Mouse (Mus musculus) thymus, postnatal 14 days (tissue): Measurements from ENCODE around the gene Krt79.
A peak's percentile ranks its signal among the peaks of the same experiment; 100 is the strongest.

Experiments used
- DNase-seq: peaks from one replicate; pipeline ENCODE4 v3.0.0; 2021

Gene Krt79

DNA sequence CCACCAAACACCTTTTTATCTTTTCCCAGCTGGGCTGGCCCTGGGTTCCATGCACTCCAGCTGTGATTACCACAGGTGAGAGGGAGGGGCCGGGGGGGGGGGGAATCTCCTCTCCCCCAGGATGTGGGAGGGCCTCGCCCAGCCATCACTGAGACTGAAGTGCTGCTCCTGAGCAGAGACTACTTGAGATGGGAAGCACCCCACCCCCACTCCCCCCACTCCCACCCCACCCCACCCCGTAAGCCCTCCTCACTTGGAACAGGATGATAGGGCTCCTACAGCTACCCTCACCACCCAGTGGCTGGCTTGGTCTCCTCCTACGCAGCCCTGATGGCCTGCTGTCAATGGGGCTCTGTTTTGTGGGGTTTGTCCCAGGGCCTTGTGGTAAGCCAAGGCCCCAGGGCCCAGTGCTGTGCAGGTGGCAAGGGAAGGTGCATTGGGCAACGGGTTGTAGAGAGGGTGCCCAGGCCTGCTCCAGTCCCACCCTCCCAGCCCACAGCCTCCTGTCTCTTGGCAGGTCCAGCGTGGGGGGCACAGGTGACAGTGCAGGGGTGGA is at the start of gene Krt79:
TSS of gene Krt79 (minus strand) at position 51 of the 556 bp plus-strand sequence.
- no peak for DNase-seq

DNA sequence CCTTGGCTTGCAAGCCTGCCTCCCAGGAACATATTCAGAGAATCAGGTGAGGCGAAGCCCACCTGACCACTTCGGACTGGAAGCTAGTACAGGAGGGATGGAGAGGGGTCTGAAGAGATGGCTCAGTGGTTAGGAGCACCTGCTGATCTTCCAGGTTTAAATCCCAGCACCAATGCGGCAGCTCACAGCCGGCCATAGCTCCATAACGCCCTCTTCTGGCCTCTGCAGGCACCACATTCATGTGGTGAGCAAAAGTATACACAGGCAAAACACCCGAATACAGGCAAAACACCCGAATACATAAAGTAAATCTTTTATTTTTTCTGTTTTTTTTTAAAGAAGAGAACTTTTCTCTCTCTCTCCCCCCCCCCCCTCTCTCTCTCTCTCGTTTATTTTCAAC is 48.6 kb upstream of the Krt79 start:
- DNase-seq, result no peak

DNA sequence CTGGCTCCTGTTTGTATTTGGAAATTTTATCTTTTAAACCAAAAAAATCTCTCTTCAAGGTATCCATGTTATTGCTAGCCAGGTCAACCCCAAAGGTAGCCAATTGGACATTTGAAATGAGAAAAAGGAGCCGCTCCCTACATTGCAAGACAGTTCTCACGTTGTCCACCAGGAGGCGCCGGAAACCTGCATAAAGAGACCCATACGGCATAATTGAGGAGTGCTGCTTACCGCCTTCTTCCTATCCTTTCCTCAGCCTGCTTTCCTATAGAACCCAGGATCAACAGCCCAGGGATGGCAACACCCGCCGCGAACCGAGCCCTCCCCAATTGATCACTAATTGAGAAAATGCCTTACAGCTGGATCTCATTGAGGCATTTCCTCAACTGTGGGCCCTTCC is 48.0 kb upstream of the Krt79 start:
- peak; percentile 78 for DNase-seq

DNA sequence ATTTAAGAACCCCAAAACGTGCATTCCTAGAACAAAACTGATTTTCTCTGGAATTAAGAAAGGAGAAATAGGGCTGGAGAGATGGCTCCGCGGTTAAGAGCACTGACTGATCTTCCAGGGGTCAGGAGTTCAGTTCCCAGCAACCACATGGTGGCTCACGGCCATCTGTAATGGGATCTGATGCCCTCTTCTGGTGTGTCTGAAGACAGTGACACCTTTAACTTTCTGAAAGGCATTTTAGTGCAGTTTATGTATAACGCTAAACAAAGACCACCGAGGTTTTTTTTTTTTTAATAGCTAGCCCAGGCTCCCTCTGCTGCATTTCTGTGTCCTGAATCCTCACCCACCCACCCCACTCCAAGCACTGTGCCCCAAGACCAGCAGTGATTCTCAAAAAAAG is 44.6 kb upstream of the Krt79 start:
- no peak for DNase-seq

DNA sequence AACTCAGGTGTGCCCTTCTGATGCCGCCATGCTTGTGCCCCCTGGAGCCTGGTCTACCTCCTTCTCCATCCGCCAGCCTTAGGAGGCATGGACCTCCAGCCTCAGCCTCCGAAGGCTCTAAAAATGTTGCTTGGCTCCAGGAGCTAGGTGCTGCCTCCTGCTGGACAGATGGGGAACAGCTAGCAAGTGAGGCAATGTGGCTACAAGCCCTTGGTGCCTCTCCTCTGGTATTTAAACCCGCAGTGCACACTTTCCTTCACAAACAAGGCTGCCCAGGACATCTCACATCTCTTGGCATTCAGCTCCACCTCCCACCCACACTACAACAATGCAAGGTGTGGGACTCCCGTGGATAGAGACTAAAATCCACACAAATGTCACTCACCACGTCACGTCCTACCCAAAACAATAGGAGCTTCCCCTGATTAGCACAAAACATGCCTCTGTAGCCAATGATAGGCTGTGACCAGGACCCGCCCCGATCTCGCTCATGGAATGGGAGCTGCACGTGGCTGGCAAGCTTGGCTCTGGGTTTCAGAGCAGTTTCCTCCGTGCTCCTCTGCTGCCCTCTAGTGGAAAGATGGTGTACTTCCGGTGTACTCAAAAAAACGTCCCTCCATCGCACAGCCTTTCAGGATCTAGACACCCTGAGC is 44.0 kb upstream of the Krt79 start:
- DNase-seq, result peak; percentile 82

DNA sequence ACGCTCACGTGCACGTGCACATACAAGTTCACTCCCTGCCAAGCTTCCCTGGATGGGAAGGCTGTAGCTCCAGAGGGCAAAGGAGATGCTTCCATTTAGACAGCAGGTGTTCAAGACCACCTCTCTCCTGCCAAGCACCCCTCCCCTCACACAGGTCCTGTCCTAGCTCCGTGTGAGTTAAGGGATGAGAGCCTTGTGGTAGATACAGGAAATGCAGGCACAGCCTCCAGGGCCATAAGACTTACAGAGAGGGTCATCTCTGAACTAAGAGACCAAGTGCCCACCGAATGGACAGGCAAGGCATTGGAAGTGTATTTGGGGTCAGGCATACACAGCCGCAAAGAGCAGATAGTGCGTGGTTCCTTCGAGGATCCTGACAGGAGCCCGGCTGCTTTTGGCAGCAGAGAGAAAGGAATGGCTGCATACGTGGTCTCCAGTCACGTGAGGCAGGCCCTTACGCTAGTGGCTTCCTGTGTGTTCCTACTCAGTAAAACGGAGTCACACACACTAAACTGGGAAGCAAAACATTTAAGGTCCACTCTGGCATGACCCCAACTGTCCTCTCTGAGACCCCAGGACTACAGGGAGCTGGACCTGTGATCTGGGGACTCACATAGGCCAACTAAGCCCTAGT is 43.3 kb upstream of the Krt79 start:
- no peak for DNase-seq

DNA sequence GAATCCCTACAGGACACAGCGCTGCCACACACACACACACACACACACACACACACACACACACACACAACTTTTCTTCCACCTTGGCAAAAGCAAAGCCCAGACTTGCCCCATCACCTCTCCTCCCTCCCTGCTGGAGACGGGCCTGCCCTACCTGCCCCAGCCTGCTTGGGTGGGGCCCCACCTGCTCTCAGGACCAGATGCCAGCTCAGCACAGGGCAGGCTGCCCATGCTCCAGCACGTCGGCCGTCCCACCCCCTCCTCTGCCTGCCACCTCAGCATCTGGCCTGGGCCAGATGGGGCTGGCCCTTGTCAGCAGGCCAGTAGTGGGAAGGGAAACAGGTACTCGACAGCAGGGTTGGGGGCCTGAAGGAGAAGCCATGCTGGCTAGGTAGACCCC is 40.7 kb upstream of the Krt79 start:
- DNase-seq, result no peak

DNA sequence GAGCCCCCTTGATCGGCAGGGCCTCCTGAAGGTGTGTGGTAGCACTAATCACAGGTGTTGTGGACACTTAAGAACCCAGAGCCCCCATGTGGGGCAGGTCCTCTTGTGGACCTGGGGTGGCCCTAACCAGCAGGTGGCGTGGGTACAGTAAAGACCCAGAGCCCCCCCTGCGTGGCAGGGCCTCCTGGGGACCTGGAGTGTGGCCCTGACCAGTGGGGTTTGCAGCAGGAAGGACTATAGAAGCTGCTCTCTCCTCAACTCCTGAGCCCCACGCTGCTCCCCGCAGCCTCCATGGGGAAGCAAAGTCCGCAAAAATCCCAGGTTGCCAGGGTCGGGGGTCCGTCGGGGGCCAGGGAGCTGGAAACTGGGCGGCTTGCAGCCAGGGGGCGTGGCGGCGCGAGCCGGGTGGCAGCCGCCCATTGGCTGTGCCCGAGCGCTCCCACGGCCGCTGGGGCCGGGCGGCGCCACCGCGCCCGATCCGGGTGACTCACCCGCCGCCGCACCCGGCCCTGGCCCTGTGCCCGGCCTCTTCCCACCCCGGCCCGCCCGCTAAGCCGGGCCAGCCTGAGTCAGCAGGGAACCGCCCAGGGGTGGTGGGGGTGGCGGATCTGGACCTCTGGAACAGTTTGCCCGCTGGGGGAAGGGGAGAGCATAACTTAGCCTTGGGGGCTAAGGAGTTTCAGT is 37.1 kb upstream of the Krt79 start:
- DNase-seq, result peak; percentile 36

DNA sequence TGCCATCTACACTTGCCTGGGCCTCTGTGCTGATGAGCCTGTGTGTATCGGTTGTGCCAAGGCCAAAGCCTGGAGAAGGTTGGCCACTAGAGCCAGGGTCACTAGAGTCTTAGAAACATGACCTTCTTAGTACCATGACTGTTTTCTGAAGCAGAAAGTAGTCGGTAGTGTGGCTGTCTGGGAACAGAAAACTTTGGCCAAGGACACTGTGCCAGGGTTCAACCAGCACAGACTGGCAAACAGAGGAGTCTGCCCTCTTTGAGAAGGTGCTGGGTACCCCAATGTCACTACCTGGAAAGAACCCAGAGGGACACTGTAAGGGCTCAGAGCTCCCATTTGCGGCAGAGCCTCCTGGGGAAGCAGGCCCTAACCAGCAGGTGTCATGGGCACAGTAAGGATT is 36.5 kb upstream of the Krt79 start:
- DNase-seq, result no peak

DNA sequence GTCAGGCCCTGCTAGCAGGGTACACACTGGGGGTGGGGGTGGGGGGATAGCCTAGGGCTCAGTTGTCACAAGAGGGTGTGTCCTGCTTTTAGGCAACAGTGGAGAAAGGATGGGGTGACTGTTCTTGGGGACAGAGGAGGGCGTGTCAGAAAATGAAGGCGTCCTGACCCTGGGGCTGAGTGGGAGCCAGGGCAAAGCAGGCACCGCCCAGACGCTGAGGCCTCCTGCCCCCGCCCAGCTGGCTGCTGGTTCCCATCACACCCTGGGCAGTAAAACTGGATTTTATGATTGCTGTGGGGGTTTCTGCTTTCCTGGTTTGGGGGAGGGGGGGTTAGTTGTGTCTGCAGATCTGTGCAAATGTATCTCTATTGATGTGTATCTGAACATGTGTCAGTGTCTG is 35.9 kb upstream of the Krt79 start:
- no peak for DNase-seq

DNA sequence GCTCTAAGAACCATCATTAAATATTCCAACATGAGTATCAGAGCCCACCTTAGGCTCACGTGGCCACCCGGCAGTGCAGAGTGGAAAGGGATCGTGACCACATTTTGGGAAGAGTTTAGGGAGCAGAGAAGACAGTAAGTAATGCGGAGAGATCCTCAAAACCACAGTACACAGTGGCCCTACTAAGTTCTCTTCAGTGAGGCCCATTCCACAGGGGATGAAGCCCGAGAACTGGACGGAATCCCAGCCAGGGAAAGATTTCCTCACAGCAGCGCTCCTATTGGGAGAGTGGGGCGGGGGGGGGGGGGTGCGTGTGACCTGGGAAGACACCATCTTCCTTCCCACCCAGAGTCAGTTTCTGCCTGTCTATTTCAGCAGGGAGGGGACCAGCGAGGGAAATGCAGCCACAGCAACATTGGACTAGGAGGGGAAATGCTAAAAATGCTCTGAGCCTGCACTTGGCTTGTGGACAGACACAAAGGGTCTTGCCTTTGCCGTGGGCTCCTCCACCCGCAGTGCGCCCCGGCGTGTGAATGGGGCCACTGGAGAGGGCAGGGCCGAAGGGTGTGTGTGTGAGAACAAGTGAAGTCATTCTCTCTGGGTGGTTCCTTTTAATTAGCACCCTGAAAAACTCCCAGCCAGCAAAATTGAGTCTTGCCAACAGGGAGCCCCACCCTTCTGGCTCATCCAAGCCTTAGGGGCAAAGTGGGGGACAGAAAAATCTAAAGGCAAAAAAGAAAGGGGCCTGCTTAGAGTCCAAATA is 34.1 kb upstream of the Krt79 start:
- DNase-seq, result no peak

DNA sequence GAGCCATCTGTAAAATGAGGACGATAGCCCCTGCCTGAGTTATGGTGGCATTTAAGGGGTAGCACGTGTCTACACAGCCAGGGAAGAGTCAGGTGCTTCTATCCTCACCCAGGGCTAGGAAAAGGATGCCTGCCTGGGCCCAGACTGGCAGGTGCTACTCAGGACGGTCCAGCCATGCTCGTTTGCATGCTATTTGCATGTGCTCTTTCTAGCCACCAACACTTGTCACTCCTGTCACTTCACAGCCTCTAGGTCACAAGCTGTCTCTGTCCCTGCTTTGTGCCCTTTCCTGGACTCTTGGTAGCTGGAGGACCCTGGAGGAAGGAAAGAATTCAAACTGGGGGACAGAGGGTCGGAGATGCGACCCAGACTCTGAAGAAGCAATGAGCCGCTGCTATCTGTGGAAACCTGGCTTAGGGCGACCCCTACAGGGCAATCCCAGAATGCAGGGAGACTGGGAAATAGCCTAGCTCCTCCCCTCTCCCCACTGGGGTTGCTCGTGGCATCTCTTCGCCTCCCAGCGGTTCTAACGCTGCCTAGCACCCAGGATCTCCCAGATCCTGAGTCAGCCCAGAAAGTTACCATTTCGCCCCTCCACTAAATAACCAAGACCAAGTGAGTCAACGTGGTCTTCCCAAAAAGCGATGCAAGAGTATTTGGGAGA is 33.4 kb upstream of the Krt79 start:
- peak; percentile 89 for DNase-seq

DNA sequence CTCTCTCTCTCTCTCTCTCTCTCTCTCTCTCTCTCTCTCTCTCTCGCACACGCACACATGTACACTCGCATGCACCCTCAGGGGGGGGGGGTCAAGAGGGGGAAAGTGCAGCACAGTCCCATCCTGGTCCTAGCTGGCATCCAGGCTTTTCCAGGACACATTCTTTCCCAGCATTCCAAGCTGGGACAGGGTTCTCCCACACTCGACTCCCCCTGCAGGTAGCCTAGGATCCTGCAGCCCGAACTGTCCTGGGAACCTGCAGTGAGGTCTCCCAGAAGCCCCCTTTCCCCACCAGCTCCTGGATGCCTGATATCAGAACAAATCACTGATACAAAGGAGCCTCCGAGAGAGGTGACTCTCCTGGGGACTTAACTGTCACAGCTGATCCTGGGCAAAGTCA is 30.4 kb upstream of the Krt79 start:
- DNase-seq, result no peak

DNA sequence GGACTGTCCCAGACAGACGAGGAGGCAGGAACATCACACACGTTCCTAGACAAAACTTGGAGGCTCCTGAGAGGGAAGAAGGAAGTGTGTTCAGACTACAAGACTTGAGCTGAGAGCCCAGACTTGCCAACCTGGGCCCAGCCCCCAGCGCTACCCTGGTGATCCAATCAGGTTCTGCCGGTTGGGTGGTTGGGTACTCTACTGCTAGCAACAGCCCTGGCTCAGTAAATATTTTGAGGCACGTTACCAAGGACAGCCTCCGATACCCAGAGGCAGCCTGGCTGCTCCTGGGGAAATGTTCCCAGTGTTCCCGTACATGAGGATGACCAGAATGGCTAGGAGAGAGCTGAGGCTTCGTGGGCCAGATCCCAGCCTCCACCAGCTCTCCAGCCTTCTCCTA is 26.7 kb upstream of the Krt79 start:
- no peak for DNase-seq

DNA sequence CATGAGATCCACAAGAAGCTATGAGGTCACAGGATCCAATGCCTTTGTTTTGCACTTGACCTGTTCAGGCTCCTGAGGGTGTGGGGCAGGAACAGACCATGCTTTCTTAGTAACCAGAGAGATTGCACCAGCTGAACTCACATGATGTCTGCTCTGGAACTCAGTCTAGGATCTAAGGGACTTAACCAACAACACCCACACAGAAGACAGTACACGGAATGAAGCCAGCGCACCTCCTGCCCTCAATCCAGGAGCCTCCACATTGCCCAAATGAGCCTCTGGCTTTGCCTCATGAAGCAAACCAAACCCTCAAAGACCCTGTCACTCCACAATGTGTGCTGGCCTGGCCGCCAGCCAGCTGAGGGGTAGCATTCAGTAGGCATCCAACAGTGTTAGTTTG is 18.8 kb upstream of the Krt79 start:
- no peak for DNase-seq

DNA sequence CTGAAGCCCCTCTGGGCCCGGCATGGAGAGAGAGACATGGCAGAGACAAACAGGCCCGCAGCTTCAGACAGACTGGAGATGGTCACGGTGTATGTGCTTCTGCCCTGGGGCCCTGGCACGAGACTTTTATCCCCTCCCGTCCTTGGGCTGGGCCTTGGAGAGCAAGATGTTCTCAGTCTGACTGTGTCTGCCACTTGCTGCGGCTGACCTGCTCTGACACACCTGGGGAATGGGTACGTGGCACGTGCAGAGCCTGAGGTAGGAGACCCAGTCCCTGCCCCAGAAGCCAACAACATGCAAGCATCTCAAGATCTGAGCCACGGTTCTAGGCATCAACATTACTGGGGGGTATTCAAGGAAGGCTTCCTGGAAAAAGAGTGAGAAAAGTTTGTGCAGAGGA is 14.1 kb upstream of the Krt79 start, which contains the start of gene Krt78:
TSS of gene Krt78 (minus strand) at position 101 of the 400 bp plus-strand sequence.
- no peak for DNase-seq

DNA sequence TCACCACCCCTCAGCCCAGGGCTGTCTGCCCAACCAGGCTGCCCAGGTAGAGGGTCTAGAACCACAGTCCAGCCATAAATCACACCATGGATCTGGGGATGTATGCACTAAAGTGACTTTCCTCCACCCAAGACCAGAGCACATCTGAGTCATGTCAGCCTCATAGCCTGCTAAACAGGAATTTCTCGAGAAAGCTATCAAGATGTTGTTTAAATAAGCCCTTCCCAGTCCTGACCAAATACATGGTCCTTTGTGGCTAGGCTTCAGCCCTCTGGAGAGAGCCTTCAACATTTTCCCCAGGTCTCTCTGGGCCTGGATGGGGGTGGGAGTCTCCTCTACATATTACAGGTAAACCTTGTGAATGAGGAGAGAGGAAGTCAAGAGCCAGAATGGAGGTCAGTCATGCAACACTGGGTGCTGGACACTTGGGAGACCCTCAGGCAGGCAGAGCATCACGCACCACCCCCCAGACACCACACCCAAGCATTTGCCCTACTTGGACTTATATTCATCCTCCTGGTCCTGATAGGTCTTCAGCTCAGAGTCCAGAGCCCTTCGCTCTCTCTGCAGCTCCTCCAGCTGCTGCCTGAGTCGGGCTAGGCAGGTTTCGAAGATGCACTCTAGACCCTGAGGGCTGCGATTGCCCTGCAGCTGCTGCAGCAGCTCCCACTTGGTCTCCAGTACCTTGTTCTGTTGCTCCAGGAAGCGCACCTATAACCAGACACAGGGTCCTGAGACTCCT is 12.8 kb upstream of the Krt79 start:
- no peak for DNase-seq

DNA sequence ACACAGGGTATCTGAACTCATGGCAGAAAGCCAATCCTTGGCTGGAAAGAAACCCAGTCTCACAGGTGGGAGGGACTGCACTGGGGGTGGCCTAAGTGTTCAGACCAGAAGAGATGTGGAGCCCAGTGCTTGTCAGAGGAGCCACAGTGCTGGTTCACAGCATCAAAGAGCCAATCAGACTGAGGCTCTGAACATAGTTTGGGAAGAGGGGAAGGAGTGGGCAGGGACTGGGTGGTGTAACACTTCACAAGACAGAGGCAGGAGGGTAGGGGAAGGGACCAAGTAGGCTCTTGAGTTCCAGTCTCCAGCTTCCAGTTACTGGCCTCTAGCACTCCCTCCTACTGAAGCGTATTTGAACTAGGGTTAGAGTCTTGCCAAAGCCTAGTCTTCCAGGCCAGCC is 5.3 kb upstream of the Krt79 start:
- no peak for DNase-seq

DNA sequence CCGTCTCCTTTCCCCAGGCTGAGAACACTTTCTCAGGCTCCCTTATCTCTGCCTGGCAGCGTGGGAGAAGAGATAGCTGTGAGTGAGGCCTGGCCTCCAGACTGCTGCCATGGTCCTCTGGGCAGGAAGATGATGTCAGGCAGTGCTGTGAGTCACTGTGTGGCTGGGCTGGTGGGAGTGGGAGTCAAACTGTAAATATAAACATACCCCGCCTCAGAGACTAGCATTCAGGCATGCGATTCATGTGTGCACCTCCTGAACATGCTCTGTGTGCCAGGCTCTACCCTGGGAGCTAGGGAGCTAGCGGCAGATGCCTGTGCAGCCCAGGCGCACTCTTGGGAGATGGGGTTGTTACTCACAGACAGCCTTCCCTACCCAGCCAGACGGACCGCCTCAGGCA is 1.8 kb upstream of the Krt79 start:
- no peak for DNase-seq

DNA sequence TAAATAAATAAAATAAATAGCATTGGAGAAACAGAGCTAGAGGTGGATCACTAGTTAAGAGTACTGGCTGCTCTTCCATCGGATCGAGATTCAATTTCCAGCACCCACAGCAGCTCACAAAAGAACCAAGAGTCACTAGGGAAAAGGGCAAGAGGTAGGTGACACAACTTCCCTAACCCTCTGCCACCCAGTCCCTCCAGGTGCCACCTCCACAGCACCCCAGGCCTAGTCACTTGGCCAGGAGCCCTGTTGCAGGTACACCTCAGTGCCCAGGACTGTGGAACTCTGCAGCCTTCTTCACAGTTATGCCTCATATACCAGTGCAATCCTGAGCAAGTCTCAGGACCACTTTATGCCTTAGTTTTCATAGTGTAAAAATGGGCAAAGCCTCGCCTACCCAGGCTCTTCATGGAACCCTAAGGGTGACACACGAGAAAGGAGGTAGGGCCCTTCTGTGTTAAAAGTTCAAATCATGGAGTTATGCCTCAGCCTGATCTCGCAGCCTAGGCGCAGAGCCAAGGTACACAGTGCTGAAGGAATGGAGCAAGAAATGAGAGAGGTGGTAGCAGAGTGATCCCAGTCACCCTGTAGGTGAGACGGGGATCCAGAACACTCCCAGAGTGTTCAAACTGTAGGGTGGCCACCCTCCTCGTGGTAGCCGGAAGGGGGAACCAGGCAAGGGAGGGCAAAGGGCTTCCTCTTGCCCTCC is 1.4 kb downstream of the Krt79 start:
- DNase-seq, result no peak

DNA sequence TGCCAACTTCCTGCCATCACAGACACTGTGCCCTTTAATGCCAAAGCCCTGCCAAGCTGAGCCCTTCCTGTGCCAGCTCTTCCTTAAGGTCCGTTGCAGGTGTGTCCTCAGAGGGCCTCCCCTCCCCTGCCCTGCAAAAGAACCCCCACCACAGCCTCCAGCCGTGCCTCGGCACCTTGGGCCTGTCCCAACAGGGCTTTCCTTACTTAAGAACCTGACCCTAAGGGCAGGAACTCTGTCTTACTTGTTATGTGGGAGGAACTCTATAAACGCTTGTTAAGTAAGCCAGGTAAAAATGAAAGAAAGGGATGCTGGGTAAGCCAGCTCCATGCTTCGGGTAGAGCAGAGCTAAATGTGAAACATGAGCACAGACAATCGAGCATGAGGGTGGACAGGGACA is 7.1 kb downstream of the Krt79 start:
- DNase-seq, result no peak
